Mouse (Mus musculus) macrophage (primary cell): ENCODE data around the gene Golt1b. TPM values are rescaled to one million over a fixed set of nuclear protein-coding genes. Genes with fewer than 3 reads are reported as not detected.

Experiments used
- H3K27ac ChIP-seq: fragments of 350-480 bp; formaldehyde crosslinking; 2 replicates; pipeline ENCODE4 v1.9.0; 2021
- H3K36me3 ChIP-seq: fragments of 350-480 bp; formaldehyde crosslinking; 2 replicates; pipeline ENCODE4 v1.9.0; 2021; ENCODE audit errors: inconsistent target
- H3K4me3 ChIP-seq: fragments of 350-480 bp; formaldehyde crosslinking; 2 replicates; pipeline ENCODE4 v1.9.0; 2021; ENCODE audit errors: inconsistent target
- H3K79me2 ChIP-seq: fragments of 350-480 bp; formaldehyde crosslinking; 2 replicates; pipeline ENCODE4 v1.9.0; 2021; ENCODE audit errors: inconsistent target
- WGBS: methylation state at CpG from one replicate; pipeline ENCODE4 v1.1.7; 2026; ENCODE audit warnings: inconsistent platforms; ENCODE audit not compliant: missing documents; 5-methylcytosine and 5-hydroxymethylcytosine counted together
- polyA plus RNA-seq: library from polyadenylated mRNA; stranded (reverse); fragments of 250-400 nt; gene quantifications from 3 replicates; pipeline ENCODE4 v1.2.4, GENCODE M21; 2018; ENCODE audit warnings: inconsistent platforms

Golt1b gene
- polyA plus RNA-seq, 1 experiment from 2014 or later: 31.5 TPM

DNA sequence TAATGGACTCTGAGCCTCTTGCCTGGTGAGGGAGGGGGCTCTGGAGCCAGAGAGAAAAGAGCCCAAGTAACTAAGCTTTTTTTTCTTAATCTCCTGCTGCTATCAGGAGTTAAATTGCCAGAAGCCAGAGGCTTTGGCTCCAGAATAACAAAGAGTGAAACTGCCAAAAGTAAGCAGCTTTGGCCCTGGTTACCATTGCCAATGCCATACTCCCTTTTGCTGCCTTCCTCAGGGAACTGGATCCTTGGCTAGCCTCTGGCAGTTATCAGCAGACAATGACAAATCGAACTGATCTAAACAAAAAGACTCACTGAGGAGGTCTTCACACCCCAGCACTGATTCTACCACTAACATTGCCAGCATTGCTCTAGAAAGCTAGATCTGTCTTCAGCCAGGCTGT, 24.1 kb downstream of the Golt1b start:
- whole genome bisulfite sequencing: 21% methylated on average over 1 of the region's 1 CpGs

DNA sequence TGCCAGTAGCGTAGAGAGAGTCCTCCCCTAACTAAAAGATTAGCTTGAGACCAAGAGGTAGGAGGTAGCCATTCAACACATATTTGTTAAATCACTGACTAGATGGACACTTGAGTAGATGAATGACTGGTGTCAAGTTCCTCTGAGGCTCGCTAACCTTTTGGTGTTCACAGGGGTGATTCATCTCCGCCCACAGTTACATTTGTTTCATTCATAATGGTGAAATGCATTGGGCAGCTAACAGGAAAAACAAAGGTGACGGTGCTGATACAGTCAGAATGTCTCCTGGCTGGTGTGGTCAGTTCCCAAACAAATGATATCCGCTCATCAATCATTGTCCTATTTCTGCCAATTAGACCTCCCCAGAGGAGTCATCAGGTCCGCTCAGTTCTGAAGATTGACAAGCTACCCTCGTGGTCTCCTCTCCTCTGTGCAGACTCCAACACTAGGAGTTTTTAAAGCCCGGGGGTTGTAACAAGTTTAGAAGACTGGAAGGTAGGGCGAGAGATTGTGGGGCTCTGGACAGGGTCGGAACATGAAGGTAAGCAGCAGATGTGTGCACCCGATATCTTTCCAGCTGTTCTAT, 26.0 kb downstream of the Golt1b start, which contains the start of gene Spx:
Gene Spx, plus strand, starts transcription at position 536 of the 586 bp plus-strand sequence.
- 77% methylated on average over 11 of the region's 11 CpGs for WGBS
- Histone ChIP-seq H3K79me2 (no peaks in the 10 kb centered on the region), H3K27ac (no peak within 1 kb of the TSS), H3K36me3 (no peaks in the 10 kb centered on the region), H3K4me3 (no peak within 1 kb of the TSS)

More for the DNA sequence above, 24.1 kb downstream of the Golt1b start:
- Histone ChIP-seq H3K79me2 (no peaks in the 10 kb centered on the region), H3K36me3 (no peaks in the 10 kb centered on the region), H3K27ac (no peak overlapping the region), H3K4me3 (no peak overlapping the region)

GRCm38 (mm10) chr6:142413845-142414244, 26.8 kb downstream of the Golt1b start:
- H3K27ac ChIP-seq: no peak overlapping the region
- H3K36me3 ChIP-seq: no peaks in the 10 kb centered on the region
- H3K4me3 ChIP-seq: no peak overlapping the region
- 10% methylated on average over 12 of the region's 12 CpGs for WGBS
- H3K79me2 ChIP-seq: no peaks in the 10 kb centered on the region

GRCm38 (mm10) chr6:142414597-142414996, 27.6 kb downstream of the Golt1b start:
- H3K36me3 ChIP-seq: no peaks in the 10 kb centered on the region
- no peak overlapping the region for H3K4me3 ChIP-seq
- 7% methylated on average over 11 of the region's 24 CpGs for WGBS
- no peaks in the 10 kb centered on the region for H3K79me2 ChIP-seq
- no peak overlapping the region for H3K27ac ChIP-seq

DNA sequence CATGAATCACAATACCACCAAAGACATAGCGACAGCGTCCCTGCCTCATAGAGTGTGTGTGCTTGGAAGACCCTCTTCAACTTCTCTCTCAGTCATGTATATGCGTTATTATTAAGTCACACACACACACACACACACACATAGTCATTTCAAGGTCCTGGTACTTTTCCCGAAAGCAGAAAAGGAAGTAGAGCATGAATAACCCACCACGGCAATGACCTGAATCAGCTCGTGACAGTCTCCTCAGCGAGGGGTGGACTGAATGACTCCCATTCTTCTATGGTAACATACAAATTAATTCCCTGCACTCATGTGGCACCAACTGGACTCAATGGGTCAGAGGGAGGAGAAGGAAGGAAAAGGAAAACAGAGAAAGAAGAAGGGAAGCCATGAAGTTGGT, 38.0 kb downstream of the Golt1b start:
- no peaks in the 10 kb centered on the region for H3K36me3 ChIP-seq
- H3K4me3 ChIP-seq: no peak overlapping the region
- WGBS: 41% methylated on average over 7 of the region's 7 CpGs
- no peak overlapping the region for H3K27ac ChIP-seq
- no peaks in the 10 kb centered on the region for H3K79me2 ChIP-seq

DNA sequence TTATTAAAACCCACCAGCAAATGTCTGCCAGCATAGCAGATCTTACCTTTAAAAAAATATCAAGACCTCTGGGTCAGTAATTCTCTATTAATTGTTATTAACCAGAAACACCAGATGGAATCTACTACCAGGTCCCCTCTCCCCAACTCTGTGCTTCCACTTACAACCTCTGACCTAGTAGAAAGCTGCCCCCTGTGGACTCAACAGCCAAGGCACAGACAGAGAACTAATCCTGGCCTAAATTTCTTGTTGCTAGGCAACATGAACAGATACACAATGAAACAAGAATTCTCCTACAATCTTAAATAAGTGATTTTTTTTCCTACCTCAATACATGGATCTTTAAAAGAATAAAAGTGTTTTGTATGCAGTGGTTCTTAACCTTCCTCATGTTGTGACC, 42.1 kb downstream of the Golt1b start:
- no peaks in the 10 kb centered on the region for H3K36me3 ChIP-seq
- H3K4me3 ChIP-seq: no peak overlapping the region
- no peak overlapping the region for H3K27ac ChIP-seq
- H3K79me2 ChIP-seq: no peaks in the 10 kb centered on the region

- Histone ChIP-seq H3K79me2 (no peaks in the 10 kb centered on the region), H3K4me3 (no peak overlapping the region), H3K27ac (no peak overlapping the region), H3K36me3 (no peaks in the 10 kb centered on the region)
- WGBS: 91% methylated on average over 12 of the region's 12 CpGs
Observed at GRCm38 (mm10) chr6:142451381-142451780, 64.4 kb downstream of the Golt1b start.

DNA sequence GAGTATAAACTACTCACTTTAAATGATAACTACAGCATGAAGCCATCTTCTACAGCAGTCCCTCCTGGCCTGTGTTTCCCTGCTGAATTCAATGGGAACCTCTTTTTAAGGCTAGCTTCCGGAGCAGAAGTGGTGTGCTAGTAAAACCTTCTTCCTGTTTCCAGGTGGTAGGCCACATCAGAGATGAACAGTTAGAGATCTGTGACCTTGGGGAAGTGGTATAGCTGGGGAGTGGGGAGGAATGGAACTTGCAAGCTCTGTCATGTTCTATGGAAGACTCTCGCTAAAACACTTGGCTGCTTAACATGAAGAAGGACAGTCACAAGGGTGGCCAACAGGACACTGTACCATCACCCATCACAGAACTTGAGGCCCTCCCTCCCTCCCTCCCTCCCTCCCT, 66.3 kb downstream of the Golt1b start:
- no peaks in the 10 kb centered on the region for H3K36me3 ChIP-seq
- no peaks in the 10 kb centered on the region for H3K79me2 ChIP-seq
- WGBS: 9% methylated on average over 1 of the region's 2 CpGs
- no peak overlapping the region for H3K4me3 ChIP-seq
- H3K27ac ChIP-seq: no peak overlapping the region

Other genes starting within 250 kb of the Golt1b start
- not detected in 3 replicates for gene Slco1a6, start 178.7 kb upstream of the Golt1b start, polyA plus RNA-seq
- gene Iapp, start 88.8 kb upstream of the Golt1b start, polyA plus RNA-seq: not detected in 3 replicates
- not detected in 3 replicates for gene Slco1a5, start 64.2 kb upstream of the Golt1b start, polyA plus RNA-seq
- gene Pyroxd1, start 41.6 kb upstream of the Golt1b start, polyA plus RNA-seq: 7.2 to 9.4 TPM (median 7.9 TPM) in 3 replicates
- 14.2 to 21.2 TPM (median 14.7 TPM) in 3 replicates for gene Recql, start 134 bp upstream of the Golt1b start, polyA plus RNA-seq
- gene Spx, start 26.2 kb downstream of the Golt1b start, polyA plus RNA-seq: 0.15 TPM in 1 of 3 replicates, not detected in the others
- not detected in 3 replicates for gene Gys2, start 85.9 kb downstream of the Golt1b start, polyA plus RNA-seq
- gene Ldhb, start 120.7 kb downstream of the Golt1b start, polyA plus RNA-seq: 4.8 to 7.8 TPM (median 7.2 TPM) in 3 replicates
- gene Kcnj8, start 184.4 kb downstream of the Golt1b start, polyA plus RNA-seq: not detected in 3 replicates